Mouse (Mus musculus) midbrain, embryonic 15.5 days (tissue): ENCODE data around the gene Gls2. TPM values are rescaled to one million over a fixed set of nuclear protein-coding genes. Genes with fewer than 3 reads are reported as not detected.
"Not testable (repeated sequence)": the region's sequence is repeated elsewhere in the genome, so short reads cannot be mapped to it uniquely, and the experiment has no call there.

Experiments used
- ATAC-seq: fragments of 200-750 bp; cut with Nextera tagmentation; replicated peaks from 2 replicates; pipeline ENCODE4 v1.8.0; 2017; ENCODE audit warnings: moderate TSS enrichment
- H3K27ac ChIP-seq: fragments of 300-500 bp; sonication (generic); 2 replicates; pipeline ENCODE4 v1.5.1; 2015; ENCODE audit warnings: mild to moderate bottlenecking, inconsistent platforms
- H3K27me3 ChIP-seq: fragments of 300-500 bp; sonication (generic); replicated peaks from 2 replicates; pipeline ENCODE4 v1.6.1; 2015; ENCODE audit warnings: inconsistent platforms
- H3K36me3 ChIP-seq: fragments of 300-500 bp; sonication (generic); replicated peaks from 2 replicates; pipeline ENCODE4 v1.6.1; 2015; ENCODE audit warnings: inconsistent platforms
- H3K4me1 ChIP-seq: fragments of 300-500 bp; sonication (generic); 2 replicates; pipeline ENCODE4 v1.6.1; 2015; ENCODE audit warnings: inconsistent platforms
- H3K4me2 ChIP-seq: fragments of 300-500 bp; sonication (generic); 2 replicates; pipeline ENCODE4 v1.6.1; 2015; ENCODE audit warnings: inconsistent platforms, mild to moderate bottlenecking, moderate library complexity
- H3K4me3 ChIP-seq: fragments of 300-500 bp; sonication (generic); 2 replicates; pipeline ENCODE4 v1.5.1; 2015; ENCODE audit warnings: mild to moderate bottlenecking, inconsistent platforms
- H3K9ac ChIP-seq: fragments of 300-500 bp; sonication (generic); 2 replicates; pipeline ENCODE4 v1.6.1; 2015; ENCODE audit warnings: mild to moderate bottlenecking, inconsistent platforms
- H3K9me3 ChIP-seq: fragments of 300-500 bp; sonication (generic); 2 replicates; pipeline ENCODE4 v1.6.1; 2016; ENCODE audit warnings: inconsistent platforms
- WGBS: fragments of 180-500 bp; shearing (Covaris S2); methylation state at CpG from one replicate; pipeline ENCODE4 v1.1.7; 2015; ENCODE audit warnings: mixed read lengths; 5-methylcytosine and 5-hydroxymethylcytosine counted together
- polyA plus RNA-seq: library from polyadenylated mRNA; unstranded; fragments of >200 nt; fragmentation: Nextera tagmentation; extraction: Ambion mirVana; gene quantifications from 2 replicates; pipeline ENCODE4 v1.2.1, GENCODE M21; 2015

Gls2 gene
- 1.2 and 1.7 TPM in 2 replicates for polyA plus RNA-seq

DNA sequence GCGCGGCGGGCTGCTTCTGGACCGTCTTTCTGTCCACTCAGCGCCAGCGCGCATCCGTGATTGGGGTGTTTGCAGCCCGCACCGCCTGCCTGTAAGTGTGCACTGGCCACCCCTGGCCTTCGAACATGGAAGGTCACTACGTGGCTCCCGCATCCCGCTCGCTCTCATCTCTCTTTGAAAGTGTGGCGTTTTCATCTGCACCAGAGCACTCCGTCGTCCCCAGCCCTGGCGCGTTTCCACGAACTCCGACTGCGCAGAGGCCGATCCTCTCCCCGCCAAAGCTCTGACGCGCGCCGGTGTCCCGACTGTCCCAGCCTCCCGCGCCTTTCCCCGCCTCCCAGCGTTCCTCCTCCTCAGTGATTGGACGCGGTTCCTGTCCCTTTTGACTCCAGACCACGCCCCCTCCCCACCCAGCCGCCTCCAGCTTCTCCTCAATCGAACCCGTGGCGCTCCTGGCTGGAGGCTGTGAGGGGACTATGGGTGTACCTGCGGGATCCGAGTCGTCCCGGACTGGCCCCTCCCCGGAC lies at the start of gene Gls2:
Gene Gls2 (plus strand): TSS at position 434 of the 527 bp plus-strand sequence.
- H3K4me3 ChIP-seq: peak within 1 kb of the TSS; percentile 66
- peaks cover 14% of the 10 kb centered on the region for H3K4me1 ChIP-seq
- no peaks in the 10 kb centered on the region for H3K36me3 ChIP-seq
- ATAC-seq: peak; percentile 97
- peaks cover 21% of the 10 kb centered on the region for H3K27me3 ChIP-seq
- H3K9me3 ChIP-seq: no peaks in the 10 kb centered on the region
- peak within 1 kb of the TSS; percentile 99 for H3K4me2 ChIP-seq
- peak within 1 kb of the TSS; percentile 56 for H3K9ac ChIP-seq
- H3K27ac ChIP-seq: peak within 1 kb of the TSS; percentile 42; the same call in 1 of the 2 replicates
- WGBS: under 1% methylated on average over 45 of the region's 46 CpGs

DNA sequence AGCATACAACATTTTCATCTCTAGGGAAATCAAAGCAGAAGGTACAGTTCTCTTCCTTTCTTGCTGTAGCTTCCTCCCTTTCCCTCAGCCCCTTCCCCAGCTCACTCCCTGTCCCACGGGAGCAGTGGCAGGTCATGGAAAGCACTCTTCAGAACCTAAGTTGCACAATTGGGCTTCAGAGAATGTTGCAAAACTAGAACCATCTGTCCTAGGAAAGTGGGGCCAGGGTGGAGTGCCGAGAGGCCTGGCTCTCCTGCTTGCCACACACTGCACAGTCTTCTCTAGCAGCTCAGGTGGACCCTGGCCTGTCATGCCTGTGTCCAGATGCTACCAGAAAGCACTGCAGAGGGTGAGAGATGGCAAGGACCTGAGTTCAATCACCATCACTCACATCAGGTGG lies 49.3 kb upstream of the Gls2 start:
- peaks cover 8% of the 10 kb centered on the region for H3K4me1 ChIP-seq
- no peak overlapping the region for H3K9ac ChIP-seq
- no peak overlapping the region for H3K4me2 ChIP-seq
- 81% methylated on average over 2 of the region's 2 CpGs for WGBS
- no peak overlapping the region for H3K27ac ChIP-seq
- no peaks in the 10 kb centered on the region for H3K36me3 ChIP-seq
- no peaks in the 10 kb centered on the region for H3K9me3 ChIP-seq
- no peaks in the 10 kb centered on the region for H3K27me3 ChIP-seq
- H3K4me3 ChIP-seq: no peak overlapping the region
- no peak for ATAC-seq

DNA sequence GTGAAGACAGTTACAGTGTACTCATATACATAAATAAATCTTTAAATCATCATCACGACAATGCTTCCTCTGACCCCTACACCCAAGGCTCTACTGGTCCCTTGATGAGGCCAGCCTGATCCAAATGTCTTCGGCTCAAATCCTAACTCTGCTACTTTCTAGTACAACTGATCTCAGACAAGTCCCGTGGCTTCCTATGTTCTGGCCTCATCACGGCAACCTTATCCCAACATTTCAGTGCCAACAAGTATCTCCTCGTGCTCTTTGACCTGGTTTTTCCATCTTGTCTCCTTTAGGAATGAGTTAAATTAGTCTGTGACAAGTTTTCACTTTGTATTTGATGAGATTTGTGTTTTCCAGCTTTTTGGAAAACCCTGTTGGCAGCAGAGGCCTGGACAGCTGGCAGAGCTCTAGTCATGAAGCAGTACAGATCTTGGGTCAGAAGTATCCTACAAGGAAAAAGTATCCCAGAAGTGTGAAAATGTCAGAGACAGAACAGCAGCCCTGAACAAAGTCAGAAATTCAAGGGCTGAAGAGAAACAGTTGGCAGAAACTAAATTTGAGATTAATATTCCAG lies 45.4 kb upstream of the Gls2 start:
- peaks cover 8% of the 10 kb centered on the region for H3K4me1 ChIP-seq
- H3K27me3 ChIP-seq: no peaks in the 10 kb centered on the region
- H3K27ac ChIP-seq: no peak overlapping the region
- no peak for ATAC-seq
- no peaks in the 10 kb centered on the region for H3K36me3 ChIP-seq
- no peaks in the 10 kb centered on the region for H3K9me3 ChIP-seq
- H3K9ac ChIP-seq: no peak overlapping the region
- no peak overlapping the region for H3K4me3 ChIP-seq
- H3K4me2 ChIP-seq: no peak overlapping the region
- WGBS: 90% methylated on average over 5 of the region's 5 CpGs

DNA sequence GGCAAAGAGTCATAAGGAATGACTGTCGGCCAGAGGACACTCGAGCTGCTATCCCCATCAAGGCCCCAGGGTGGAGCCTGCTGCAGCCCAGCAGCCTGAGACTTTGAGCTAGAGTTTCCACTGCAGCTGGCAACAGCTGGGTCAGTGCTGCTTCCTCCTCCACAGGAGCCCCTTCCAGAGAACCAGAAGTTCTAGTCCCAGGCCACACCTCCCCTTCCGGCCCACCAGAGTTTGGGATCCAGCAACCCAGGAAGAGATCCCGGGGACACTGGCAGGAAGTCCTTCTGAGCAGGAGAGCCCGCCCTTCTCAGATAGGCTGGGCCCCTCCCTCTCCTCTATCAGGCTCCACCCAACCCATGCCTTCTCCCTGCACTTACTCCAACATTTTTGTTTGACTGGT lies 44.7 kb upstream of the Gls2 start:
- Histone ChIP-seq H3K27ac (no peak overlapping the region), H3K4me1 (peaks cover 8% of the 10 kb centered on the region), H3K4me2 (no peak overlapping the region), H3K9me3 (no peaks in the 10 kb centered on the region), H3K27me3 (no peaks in the 10 kb centered on the region), H3K9ac (no peak overlapping the region), H3K36me3 (no peaks in the 10 kb centered on the region), H3K4me3 (no peak overlapping the region)
- WGBS: 7% methylated on average over 5 of the region's 5 CpGs
- no peak for ATAC-seq

DNA sequence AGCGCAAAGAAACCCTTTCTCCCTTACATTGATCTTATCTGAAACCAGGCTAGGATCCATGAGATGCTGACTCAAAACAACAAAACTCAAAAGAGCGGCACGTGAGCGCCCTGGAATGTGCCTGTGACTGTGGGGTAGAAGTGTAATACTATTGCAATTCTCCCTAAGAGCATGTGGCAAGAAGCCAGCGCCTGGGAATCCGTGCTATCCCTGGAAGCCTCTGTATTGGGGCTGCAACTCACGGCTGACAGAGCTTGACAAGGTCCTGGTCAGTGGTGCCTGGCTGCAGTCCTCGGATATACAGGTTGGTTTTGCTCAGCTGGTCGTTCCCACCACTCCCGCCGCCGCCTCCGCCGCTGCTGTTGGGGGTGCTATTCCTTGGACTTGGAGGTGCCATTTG lies 43.3 kb upstream of the Gls2 start:
- H3K27ac ChIP-seq: no peak overlapping the region
- H3K27me3 ChIP-seq: no peaks in the 10 kb centered on the region
- no peak overlapping the region for H3K4me3 ChIP-seq
- peaks cover 8% of the 10 kb centered on the region for H3K4me1 ChIP-seq
- no peak overlapping the region for H3K4me2 ChIP-seq
- H3K36me3 ChIP-seq: no peaks in the 10 kb centered on the region
- no peak for ATAC-seq
- no peak overlapping the region for H3K9ac ChIP-seq
- 81% methylated on average over 14 of the region's 14 CpGs for WGBS
- no peaks in the 10 kb centered on the region for H3K9me3 ChIP-seq

DNA sequence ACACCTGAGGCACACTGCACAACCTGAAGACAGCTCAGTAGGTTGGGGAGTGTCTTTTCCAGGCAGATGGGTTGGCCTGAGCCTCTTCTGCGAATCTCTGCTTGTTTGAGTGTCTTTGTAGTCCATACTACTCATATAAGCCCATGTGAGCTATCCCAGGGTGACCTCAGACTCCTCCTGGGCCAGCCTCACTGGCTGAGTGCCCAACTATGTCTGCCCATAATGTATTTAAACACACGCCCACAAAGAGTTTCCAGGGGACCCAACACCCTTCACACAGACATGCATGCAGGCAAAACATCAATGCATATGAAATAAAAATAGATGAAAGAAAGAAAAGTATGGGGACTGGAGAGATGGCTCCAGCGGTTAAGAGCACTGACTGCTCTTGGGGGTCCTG lies 40.3 kb upstream of the Gls2 start:
- no peak overlapping the region for H3K9ac ChIP-seq
- H3K4me1 ChIP-seq: peaks cover 8% of the 10 kb centered on the region
- H3K4me3 ChIP-seq: no peak overlapping the region
- no peaks in the 10 kb centered on the region for H3K36me3 ChIP-seq
- H3K27me3 ChIP-seq: no peaks in the 10 kb centered on the region
- 77% methylated on average over 3 of the region's 3 CpGs for WGBS
- H3K9me3 ChIP-seq: no peaks in the 10 kb centered on the region
- no peak for ATAC-seq
- no peak overlapping the region for H3K4me2 ChIP-seq
- H3K27ac ChIP-seq: no peak overlapping the region

DNA sequence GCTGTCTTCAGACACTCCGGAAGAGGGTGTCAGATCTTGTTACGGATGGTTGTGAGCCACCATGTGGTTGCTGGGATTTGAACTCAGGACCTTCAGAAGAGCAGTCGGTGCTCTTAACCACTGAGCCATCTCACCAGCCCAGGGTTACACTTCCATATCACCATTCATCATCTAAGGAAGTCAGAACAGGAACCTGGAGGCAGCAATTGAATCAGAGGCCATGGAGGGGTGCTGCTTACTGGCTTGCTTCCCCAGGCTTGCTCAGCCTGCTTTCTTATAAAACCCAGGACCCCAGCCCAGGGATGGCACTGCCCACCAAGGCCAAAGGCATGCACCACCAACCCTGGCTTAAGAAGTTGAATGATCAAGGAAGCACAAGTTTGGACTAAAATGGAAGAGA lies 28.5 kb upstream of the Gls2 start:
- not testable (repeated sequence) for H3K27ac ChIP-seq, H3K4me1 ChIP-seq, H3K4me3 ChIP-seq, H3K9me3 ChIP-seq, H3K9ac ChIP-seq, H3K27me3 ChIP-seq, H3K36me3 ChIP-seq, H3K4me2 ChIP-seq, ATAC-seq
- WGBS: 93% methylated on average over 3 of the region's 3 CpGs

DNA sequence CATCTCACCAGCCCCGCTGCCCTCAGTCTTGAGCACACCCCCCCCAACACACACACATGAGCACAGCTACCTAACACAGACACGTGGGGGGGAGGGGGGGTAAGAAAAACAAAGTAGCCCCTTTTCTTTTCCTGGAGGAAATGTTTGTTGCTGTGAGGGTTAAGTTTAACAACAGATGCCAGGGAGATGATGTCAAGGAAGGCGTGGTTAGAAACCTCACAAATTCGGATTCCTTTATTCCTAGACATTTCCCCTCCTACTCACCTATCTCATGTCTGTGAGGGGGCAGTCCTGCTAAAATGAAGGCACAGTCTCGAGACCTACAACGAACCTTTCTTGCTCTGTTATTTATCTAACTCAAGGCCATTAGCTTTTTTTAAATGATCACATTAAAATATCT lies 27.2 kb upstream of the Gls2 start:
- ATAC-seq: no peak
- no peak overlapping the region for H3K4me2 ChIP-seq
- H3K4me3 ChIP-seq: no peak overlapping the region
- H3K36me3 ChIP-seq: no peaks in the 10 kb centered on the region
- no peaks in the 10 kb centered on the region for H3K27me3 ChIP-seq
- WGBS: 63% methylated on average over 6 of the region's 6 CpGs
- H3K9ac ChIP-seq: no peak overlapping the region
- H3K9me3 ChIP-seq: no peaks in the 10 kb centered on the region
- H3K27ac ChIP-seq: no peak overlapping the region
- no peaks in the 10 kb centered on the region for H3K4me1 ChIP-seq

DNA sequence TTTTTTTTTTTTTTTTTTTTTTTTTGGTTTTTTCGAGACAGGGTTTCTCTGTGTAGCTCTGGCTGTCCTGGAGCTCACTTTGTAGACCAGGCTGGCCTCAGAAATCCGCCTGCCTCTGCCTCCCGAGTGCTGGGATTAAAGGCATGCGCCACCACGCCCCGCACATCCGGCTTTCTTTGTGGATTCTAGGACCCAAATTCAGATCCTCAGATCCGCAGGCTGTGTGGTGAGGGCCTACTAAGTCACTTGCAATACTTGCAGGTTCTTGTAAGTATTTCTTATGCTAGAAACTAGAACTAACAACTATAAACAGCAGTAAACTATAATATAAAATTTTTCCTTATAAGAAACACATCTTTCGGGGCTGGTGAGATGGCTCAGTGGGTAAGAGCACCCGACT lies 22.9 kb upstream of the Gls2 start:
- not testable (repeated sequence) for H3K36me3 ChIP-seq, H3K9ac ChIP-seq, H3K4me3 ChIP-seq, H3K4me2 ChIP-seq, ATAC-seq, H3K27ac ChIP-seq, H3K9me3 ChIP-seq, H3K27me3 ChIP-seq, H3K4me1 ChIP-seq
- 97% methylated on average over 10 of the region's 10 CpGs for WGBS

DNA sequence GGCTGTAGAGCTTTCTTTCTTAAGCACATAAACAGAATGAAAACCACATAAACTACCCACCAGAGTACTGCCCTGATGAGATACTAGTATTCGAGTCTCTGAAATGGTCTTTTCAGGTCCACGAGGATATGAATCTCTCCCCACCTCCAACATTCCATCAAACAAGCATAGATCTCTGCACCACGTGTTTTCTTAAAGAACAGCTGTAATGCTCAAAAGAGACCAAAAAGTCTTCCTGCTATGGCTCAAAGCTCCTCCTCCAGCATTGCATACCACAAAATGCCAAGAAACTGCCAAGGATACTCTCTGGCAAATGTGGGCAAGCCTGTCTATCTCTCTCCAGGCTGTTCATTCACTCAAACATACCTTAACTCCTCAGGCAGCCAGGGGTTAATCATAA lies 19.0 kb upstream of the Gls2 start:
- Histone ChIP-seq H3K27me3 (no peaks in the 10 kb centered on the region), H3K9me3 (no peaks in the 10 kb centered on the region), H3K4me3 (peak overlapping the region; percentile 40), H3K4me2 (peak overlapping the region; percentile 58), H3K27ac (no peak overlapping the region), H3K9ac (no peak overlapping the region; the same call in 1 of the 2 replicates), H3K36me3 (no peaks in the 10 kb centered on the region), H3K4me1 (peaks cover 10% of the 10 kb centered on the region)
- ATAC-seq: no peak
- 15% methylated on average over 3 of the region's 3 CpGs for WGBS

DNA sequence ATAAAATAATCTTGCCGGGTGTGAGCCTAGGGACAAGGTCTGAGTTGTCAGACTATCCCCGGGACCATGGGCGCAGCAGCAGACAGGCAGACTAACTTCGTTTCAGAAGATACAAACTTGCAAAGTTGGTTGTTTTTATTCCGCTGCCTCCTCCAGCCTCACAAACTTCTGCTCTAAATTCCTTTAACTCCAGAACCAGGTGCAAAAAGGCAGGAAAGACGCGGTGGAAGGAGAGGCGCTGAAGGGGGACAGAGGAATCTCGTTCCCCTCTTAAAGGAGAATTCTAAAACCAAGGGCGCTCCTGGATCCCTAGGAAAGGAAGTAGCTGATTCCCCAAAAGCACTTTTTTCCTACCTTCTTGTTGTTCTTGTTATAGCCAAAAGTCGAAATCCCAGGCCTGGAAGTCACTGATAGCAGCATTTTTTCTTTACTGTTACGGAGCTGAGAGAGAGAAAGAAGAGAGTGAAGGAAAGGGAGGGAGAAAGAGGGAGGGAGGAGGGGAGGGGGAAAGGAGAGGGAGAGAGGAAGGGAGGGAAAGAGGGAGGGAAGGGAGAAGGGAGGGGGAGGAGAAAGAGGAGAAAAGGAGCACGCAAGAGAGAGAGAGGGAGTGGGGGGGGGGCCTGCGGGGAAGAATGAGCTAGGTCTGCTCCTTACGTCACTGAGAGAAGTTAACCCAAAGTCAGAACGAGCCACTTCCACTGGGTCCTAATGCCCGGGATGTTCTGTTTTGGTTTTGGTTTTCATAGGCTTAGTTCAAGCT lies 18.1 kb upstream of the Gls2 start:
- H3K4me3 ChIP-seq: peak overlapping the region; percentile 40
- ATAC-seq: peak; percentile 85; the same call in 1 of the 2 replicates
- no peaks in the 10 kb centered on the region for H3K9me3 ChIP-seq
- H3K36me3 ChIP-seq: no peaks in the 10 kb centered on the region
- H3K27ac ChIP-seq: peak overlapping the region; percentile 26; the same call in 1 of the 2 replicates
- no peaks in the 10 kb centered on the region for H3K27me3 ChIP-seq
- peak overlapping the region; percentile 19 for H3K9ac ChIP-seq
- H3K4me2 ChIP-seq: peak overlapping the region; percentile 58
- H3K4me1 ChIP-seq: peaks cover 10% of the 10 kb centered on the region
- WGBS: 0% methylated on average over 17 of the region's 17 CpGs

DNA sequence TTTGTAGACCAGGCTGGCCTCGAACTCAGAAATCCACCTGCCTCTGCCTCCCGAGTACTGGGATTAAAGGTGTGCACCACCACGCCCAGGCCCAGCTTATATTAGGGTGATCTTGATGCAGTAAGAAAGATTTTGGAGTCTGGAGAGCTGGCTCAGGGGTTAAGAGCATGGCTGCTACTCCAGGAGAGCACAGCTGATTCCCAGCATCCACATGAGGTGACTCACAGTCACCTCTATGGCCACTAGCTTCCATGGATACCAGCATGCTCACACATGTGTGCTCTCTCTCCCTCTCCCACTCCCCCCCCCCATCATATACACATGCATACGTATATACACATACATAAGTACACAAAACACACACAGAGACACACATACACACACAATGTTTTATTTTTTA lies 16.9 kb upstream of the Gls2 start:
- ATAC-seq: no peak
- H3K4me2 ChIP-seq: no peak overlapping the region
- 93% methylated on average over 4 of the region's 4 CpGs for WGBS
- peaks cover 10% of the 10 kb centered on the region for H3K4me1 ChIP-seq
- H3K9ac ChIP-seq: no peak overlapping the region
- no peak overlapping the region for H3K4me3 ChIP-seq
- H3K27me3 ChIP-seq: no peaks in the 10 kb centered on the region
- no peaks in the 10 kb centered on the region for H3K36me3 ChIP-seq
- H3K27ac ChIP-seq: no peak overlapping the region
- no peaks in the 10 kb centered on the region for H3K9me3 ChIP-seq

DNA sequence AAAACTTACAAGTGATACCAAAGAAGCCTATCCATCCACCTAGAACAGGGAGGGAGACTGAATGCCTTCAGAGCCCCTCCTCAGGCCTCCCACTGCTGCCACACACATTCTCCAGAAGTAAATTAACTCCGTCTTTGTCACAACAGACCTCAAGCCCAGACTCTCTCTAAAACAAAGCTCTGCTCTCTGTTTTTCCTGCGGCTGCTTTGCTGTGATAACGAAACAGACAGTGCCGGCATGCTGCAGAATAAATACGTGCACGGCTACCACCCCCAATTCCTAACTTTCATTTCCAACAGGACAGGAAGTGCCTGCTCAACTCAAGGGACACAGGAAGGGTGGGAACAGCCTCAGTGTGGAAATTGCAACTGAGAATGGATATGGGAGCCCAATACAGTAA lies 14.3 kb upstream of the Gls2 start, which contains the start of gene Rbms2:
Gene Rbms2 (minus strand): TSS at position 309 of the 400 bp plus-strand sequence.
- Histone ChIP-seq H3K4me1 (peaks cover 10% of the 10 kb centered on the region), H3K9me3 (no peaks in the 10 kb centered on the region), H3K36me3 (no peaks in the 10 kb centered on the region), H3K27ac (no peak within 1 kb of the TSS), H3K27me3 (no peaks in the 10 kb centered on the region), H3K4me2 (no peak within 1 kb of the TSS; the same call in 1 of the 2 replicates), H3K9ac (no peak within 1 kb of the TSS), H3K4me3 (no peak within 1 kb of the TSS)
- 5% methylated on average over 6 of the region's 6 CpGs for WGBS
- ATAC-seq: no peak
